Mouse (Mus musculus) C2C12 (cell line): ENCODE results near the gene Hpse2.

ENCODE experiments used
- CTCF ChIP-seq: IDR thresholded peaks from one replicate; pipeline ENCODE4 v1.5.1; 2011; ENCODE audit not compliant: control insufficient read depth, insufficient read depth, insufficient read length
- FOSL1 ChIP-seq: IDR thresholded peaks from one replicate; pipeline ENCODE4 v1.8.0; 2011; ENCODE audit warnings: mild to moderate bottlenecking, low read length; ENCODE audit not compliant: poor library complexity, insufficient read depth, severe bottlenecking
- MYOG ChIP-seq: IDR thresholded peaks from one replicate; pipeline ENCODE4 v1.6.1; 2011; ENCODE audit not compliant: control insufficient read depth, insufficient read length; ENCODE audit errors: extremely low read depth

DNA sequence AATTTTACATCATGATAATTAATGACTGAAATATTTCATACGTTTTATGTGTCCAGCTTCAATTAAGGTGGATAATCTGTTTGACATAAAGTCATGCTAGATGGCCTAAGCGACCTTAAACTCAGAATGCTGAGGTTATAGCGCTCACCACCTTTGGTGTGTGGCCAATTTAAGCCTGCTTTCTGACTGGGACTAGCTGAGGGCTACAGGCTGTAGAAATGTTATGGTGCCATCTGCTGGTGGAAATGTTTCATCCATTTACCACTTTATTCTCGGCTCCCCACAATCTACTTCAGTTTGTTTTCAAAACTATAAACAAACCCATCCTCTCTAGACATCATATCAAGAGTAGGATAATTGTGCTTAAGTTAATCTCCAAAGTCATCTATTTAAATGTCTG lies 8.2 kb upstream of the Hpse2 start:
- TF ChIP-seq FOSL1 (no peak), MYOG (no peak), CTCF (no peak)
